Mouse (Mus musculus) cerebellum, postnatal 25 days (tissue): ENCODE measurements around the gene S100a5.

ENCODE experiments used
- DNase-seq, 2 experiments: peaks; one replicate each; pipeline ENCODE4 v3.0.0; 2021; ENCODE audit warnings: mixed read lengths in 2 of 2

The S100a5 gene

DNA sequence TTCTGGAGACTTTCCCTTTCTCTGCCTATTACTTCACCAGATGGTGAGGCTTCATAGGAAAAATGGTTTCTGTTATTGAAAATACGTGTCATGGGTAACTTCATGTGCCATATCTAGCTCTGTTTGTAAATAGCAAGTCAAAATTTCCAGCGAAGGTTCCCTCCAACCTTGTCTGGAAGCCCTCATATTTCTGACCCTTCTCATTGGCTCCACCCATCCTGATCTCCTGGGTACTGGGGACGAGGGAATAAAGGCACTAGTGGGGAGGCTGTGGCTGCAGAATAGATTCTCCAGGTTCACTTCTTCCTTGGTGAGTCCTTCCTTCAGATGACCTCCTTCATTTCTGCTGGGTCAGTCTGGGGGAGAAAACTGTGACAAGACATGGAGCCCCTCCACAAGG, at the start of gene S100a5:
Gene S100a5 (plus strand): TSS at position 301 of the 400 bp plus-strand sequence.
- no peak for DNase-seq

DNA sequence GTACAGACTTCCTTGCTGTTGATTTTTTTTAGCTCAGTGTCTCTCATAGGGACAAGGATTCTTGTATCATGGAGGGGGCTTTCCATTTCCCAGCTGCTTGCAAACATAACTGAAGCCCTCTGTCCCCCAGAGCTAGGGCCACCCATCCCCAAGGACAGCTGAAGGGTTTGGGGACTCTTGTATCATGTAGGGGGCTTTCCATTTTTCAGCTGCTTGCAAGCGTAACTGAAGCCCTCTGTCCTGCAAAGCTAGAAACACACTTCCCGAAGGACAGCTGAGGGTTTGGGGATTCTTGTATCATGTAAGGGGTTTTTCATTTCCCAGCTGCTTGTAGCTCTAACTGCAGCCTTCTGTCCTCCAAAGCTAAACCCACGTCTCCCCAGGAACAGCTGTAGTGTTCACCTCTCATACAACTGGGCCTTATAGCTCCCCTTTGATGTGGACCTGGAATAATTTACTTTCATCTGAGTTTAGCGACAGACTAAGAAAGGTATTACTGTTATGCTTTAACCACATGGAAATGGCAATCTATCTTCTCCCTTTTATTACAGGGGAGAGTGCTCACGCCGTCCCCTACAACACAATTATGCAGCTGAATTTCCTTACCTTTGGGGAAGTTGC, 48.2 kb upstream of the S100a5 start, which contains the start of gene S100a3:
Gene S100a3 (plus strand): TSS at position 571 of the 621 bp plus-strand sequence.
- DNase-seq, result no peak

DNA sequence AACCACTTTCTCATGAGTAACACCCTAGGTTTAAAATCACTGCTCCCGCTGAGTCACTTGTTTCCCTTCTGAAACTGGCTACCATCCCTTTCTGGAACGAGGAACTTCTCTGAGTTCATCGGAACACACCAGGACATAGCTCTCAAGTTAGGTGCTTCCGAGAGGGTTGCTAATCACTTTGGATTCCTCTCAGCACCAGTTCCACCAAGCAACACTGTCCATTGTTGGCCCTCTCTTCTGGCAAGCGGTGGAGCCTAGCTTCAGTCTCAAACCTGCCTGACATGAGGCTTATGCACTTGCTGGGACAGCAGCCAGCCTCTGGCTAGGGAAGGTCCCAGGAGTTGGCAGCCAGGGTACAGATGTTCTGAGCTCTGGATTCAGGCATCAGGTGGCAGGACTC, 33.6 kb upstream of the S100a5 start:
- no peak for DNase-seq

DNA sequence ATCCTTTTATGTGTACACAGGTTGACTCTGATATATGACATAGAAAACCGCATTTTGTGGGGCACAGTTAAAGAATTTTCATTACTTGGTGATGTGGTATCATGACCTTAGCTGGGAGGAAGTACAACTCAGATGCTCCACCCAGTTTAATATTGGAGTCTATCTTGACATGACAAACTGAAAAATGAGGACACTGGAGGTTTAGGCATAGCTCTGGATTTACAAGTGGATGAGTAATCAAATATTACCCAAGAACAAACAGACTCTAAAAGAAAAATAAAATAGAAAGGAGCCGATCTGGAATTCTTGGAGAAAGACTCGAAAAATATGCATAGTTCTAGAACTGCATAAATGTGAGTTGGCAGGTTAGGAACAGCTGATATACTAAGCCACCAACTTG, 33.0 kb upstream of the S100a5 start:
- DNase-seq, result no peak

DNA sequence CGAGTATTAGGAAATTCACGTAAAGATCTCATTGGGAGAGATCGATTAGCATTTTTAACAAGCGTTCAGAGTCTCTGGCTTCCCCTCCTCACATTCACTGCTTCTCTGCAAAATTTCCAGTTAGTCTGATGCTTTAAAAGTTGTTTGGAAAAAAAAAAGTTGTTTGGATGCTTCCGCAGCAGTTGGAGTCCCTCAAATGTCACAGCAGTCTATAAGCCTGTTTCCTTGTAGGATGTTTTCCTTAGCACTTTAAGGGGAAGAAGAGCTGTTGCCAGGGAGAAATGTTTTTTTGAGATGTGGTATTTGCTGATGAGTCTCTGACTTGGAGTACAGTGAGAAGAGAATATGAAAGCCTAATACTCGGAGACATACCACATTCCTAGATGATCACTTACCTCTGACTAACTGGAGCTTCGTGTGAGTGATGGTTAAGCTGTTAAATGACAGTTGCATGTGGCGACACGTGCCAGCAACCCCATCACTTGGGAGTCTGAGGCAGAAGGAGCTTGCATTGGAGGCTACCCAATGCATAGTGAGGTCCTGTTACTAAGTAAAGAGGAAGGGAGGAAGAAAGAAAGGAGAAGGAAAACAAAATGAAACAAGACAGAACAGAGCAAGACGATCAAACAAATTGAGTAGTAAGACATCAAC, 31.8 kb upstream of the S100a5 start:
- DNase-seq, result no peak

DNA sequence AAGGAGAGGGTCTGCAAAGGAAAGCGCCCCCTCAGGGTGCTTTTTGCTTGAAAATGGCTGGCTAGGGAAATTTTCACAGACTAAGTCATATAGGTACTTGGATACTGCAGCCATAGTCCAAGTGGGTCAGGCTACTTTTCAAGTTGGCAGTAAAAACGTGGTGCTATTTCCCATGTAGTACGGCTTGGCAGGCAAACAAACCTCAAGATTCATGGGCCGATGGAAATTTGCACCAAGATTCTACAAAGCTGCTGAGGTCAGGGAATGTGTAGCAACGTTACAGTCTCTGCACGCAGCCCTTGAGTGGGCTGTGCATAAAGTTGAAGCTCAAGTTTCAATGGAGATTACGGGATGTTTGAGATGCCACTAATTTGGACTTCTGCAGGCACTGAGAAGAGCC, 28.9 kb upstream of the S100a5 start:
- no peak for DNase-seq

DNA sequence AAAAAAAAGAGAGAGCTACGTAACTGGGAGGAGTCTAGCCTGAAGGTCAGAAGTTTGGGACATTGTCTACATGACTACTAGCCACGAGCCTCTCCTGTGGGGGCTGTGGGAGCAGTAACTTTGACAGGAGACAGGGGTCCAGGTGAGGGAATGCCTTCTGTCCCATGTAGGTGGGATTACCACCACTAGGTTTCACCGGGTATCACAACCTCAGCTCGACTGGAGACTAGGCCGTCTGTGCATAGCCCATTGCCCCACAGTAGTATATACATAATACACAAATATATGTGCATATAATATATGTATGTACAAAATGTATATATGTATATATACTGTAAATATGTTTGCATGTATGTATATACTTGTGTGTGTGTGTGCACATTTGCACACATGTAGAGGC, 27.2 kb upstream of the S100a5 start:
- no peak for DNase-seq

DNA sequence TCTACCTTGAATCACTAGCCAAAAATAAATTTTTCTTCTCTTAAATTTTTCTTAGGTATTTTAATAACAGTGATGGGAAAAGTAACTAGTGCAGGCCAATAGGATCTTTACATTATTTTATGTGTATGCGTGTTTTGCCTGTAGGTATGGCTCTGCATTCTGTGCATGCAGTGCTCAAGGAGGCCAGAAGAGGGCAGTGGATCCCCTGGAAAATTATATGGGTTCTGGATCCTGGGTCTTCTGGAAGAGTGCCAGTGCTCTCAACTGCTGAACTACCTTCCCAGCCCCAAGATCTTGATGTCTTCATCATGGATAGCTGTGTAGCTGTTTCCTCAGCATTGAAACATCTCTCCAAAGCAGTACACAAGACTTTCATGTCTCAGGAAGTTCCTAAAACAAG, 26.2 kb upstream of the S100a5 start:
- DNase-seq, result no peak

DNA sequence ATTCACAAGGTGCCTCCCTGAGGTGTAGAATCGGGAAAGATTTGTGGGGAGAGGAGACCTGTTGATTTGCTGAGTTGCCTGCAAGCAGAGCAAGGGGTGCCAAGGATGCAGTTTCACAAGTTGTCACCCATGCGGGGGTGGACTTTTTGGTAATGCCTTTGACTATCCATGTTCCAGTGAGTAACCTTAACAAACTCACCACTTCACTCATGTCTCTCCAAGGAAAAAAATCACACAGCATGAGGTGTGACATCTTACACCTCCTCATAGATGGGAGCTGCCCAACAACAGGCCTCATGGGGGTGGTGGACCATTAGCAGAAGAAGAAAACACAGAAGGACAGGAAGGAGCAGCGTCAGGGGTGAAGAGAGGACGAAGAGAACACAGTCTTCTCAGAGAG, 25.8 kb upstream of the S100a5 start:
- DNase-seq, result no peak

DNA sequence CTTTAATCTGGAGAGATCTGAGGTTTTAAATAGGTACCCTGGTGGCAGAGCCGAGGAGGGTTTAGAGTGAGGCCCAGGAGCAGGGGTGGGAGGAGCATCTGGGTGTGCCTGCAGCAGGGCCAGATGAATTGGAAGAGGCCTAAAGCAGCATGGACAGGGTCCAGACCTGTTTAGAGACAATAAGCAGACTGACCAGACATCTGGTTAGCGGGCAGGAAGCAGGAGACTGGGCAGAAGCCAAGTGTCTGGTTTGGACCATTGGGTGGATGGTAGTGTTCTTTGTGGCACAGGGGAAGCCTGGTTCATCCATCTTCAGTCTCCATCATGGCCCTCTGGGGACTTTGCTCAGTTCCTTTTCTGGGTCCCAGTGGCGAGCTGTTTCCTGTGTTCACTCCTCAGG, 24.4 kb upstream of the S100a5 start:
- no peak for DNase-seq

DNA sequence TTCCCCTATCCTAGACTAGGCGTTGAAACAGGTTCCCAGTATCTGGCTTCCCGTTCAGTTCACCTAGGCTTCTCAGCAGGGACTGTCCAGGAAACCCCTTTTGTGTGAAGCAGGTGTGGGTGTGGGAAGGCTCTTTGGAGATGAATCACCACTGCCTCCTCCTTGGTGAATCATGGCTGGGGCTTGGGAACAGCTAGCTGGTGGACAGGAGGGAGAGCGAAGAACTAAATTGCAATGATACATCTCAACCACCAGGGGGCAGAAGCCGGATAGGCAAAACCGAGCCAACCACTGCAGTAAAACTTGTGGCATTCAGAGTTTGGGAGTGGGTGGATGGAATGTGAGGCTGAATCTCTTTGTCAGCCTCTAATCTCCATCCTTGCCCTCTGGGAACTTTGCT, 22.7 kb upstream of the S100a5 start:
- DNase-seq, result peak; percentile 29 to 38

DNA sequence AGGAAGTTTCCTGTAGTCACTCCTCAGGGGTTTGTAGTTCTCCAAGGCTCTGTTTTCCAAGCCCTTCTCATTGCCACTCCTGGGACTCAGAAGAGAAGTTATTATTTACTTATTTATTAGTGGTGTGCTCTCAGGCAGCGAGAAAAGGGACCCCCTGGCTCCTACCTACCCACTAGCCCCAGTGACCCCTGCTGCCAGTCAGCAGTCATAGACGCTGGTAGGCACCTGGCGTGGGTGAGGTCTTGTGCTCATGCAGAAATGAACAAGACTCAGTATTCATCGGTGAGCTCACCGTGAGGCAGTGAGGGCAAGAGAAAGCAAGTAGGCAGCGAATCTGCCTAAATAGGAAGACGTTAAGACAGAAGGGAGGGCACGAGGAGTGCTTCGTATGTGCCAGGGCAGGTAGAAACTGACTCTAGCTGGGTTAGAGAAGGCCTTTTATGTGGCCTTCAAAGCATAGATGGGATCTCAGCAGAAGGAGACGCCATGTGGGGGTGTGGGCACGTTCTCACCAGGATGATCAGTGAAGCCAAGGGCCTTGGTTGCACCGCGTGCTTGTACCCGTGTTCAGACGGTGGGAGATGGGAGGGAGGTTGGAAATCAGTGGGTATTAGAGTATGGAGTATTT, 22.2 kb upstream of the S100a5 start:
- no peak for DNase-seq

DNA sequence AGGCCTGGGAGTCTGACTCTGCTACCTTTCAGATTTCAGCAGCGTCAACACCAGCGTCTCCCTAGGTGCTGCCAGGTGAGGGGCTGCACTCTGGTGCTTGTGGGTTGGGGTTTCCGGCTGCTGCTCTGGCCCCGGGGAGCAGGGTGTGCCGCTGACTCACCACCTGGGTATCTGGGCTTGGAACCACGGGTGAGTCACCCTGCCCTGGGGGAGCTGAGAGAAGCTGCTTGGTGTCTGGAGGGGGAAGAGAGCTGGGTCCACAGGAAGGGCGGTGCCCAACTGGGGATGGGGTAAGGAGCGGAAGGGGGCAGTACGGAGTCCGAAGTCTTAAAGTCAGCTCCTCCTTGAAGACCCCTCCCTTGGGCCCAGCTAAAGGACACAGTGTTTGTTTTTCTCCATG, 21.4 kb upstream of the S100a5 start:
- no peak for DNase-seq

DNA sequence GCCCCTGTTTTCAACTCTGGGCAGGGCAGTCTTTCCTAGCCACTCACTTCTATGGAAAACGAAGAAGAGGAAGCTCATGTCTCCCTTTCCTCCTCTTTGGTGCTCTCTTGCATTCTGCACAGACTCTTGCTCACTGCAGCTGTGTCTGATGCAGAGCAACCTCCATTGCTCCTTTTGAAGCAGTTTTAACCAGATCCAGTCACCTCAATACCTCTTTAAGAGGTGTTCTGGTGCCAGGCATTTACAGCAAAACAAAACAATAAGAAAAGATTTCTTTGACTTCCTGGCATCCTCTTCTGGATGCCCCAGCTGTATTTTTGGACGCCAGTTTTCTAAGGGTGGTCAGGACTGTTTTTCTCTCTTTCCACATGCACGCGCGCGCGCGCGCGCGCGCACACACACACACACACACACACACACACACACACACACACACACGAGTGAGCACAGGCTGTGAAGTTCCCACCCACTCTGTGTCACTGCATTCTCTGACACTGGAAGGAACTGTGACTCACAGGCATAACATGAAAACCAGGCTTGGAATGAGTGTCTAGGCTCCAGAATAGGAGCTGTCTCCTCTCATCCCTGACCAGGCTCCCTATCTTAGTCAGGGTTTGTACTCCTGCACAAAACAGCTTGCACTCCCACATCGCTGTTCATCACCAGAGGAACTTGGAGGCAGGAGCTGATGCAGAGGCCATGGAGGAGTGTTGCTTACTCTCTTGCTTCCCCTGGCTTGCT, 20.8 kb upstream of the S100a5 start:
- DNase-seq, result no peak

DNA sequence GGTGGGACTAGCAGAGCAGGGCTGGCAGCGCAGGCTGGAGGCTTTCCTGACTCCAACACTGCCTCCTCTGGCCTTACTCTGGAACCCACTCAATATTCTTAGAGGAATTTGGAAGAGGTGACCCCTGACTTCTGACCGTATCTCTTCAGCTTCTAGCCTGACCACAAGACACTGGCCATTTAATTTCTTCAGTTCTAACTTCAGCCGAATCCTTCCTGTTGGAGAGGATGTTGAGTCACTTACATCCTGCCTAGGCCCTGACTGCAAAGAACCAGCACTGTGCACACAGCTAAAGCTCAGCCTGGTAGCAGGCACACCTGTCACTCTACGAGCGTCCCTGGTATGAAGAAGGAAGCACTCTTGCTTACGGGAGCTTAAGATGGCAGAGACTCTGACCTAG, 18.9 kb upstream of the S100a5 start:
- DNase-seq, result no peak

DNA sequence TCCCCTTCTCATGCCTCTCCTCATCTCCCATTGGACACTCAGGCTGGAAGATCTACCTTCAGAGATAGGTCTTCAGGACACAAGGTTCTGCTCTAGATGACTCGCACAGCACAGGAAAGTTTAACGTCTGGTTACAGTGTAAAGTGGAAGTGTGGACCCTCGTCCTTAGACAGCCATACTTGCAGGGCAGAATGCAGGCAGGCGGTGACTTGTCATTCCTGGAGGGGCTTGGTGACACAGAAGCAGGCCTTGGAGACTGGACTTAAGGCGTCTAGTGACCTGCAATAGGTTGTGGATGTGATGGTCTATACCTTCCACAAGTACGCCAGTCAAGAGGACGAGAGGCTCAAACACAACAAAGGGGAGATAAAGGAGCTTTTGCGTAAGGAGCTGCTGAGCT, 18.4 kb upstream of the S100a5 start, which contains the start of gene S100a2:
Gene S100a2 (plus strand): TSS at position 301 of the 400 bp plus-strand sequence.
- DNase-seq, result no peak

DNA sequence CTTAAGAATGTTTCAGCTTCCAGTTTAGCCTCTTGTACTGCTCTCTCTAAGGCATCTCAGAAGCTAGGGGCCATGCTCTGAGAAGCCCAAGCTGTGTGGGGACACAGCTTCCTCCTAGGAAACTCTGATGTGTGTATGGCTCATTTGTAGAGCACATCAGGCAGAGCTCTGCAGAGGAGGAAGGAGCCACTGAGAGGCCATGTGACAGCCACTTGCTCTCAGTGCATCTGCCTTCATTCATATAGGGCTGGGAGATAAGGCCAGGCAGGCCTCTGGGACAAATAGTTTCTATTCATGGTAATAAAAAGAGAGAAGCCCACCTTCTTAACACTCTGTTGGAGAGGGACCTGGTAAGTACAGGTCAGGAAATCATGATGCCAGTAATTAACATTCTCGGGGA, 13.9 kb upstream of the S100a5 start:
- no peak for DNase-seq

DNA sequence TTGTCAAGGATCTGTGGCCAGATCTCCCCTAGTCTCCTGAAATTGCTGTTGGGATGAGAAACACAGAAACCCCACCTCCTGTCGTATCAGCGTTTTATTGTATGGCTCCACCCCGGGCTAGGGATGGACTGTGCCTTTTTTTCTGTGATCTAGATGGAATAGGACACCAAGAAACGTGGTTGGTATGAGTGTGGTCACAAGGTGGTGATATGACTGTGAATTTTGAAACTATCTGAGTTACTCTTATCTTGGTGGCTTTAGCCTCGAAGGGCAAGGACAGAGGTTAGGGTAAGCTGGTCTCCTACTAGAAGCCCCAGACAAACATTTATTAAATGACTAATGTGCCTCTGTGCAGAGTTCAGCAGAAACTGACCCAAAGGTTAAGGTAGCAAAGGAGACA, 12.8 kb upstream of the S100a5 start:
- DNase-seq, result no peak

DNA sequence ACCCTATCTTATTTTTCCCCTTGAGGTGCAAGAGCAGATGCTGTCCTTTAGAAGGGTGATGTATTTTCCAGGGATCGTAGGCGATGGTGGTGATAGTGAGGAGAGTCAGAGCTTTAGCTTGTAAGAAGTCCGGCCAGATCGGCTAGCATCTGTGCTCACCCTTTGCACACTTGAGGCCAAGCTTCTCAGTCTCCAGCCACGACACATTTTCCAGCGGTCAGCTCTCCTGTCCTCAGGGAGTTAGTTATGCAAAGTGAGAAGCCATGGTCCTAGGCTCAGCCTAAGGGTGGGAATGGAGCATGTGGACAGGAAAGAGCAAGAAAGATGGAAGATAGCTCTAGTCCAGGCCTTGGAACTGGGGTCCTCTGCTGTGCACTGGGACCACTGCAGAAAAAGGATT, 11.5 kb upstream of the S100a5 start:
- no peak for DNase-seq

DNA sequence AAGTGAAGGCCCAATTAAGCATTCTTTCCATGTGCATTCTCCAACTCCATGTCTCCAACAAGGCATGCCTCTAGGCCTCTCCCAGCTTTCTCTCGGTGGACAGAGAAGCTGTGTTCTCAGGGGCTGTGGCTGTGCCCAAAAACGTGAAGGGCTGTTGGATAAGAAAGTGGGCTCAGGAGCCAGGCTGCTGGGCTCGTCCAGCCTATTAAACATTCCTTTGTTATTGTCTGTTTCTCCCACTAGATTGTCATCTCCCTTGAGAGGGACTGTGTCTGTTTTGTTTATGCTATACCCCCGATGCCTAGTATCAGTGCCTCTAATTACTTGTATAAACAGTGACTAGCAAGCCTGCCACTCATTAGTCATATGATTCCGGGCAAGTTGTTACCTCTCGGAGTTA, 10.6 kb upstream of the S100a5 start:
- DNase-seq, result no peak

DNA sequence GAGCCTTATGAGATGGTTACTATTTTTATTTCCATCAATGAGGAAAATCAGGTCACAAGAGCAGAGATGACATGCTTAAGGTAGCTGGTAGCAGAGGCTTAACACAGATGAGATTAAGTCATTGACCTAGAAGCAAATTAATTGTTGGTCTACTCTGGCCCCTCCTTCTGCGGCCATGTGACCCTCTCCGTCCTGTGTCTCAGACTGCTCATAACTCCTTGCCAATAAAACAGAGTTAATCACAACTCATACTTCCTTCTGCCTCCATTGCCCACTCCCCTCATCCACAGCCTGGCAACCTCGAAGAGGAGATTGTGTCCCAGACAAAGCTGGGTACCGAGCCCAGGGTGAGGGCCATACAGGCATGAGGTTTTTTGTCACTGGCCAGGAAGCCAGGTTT, 10.1 kb upstream of the S100a5 start:
- DNase-seq, result no peak

DNA sequence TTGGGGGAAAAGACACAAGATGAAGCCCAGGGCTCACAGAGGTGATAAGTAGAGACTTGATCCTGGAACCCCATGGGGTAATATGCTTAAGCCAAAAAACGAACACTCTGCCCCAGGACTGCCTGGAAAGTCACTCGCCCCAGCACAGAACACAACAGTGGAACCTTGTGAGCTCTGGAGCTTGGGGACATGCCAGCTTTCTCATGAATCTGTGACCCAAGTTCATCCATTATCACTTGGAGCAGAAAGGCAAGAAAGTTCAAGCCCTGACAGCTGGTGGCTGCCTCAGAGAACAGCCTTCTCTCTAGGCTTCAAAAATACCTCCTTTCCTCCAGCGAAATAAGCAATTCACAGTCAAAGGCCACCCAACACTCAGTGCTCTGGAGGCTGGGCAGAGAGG, 8.9 kb upstream of the S100a5 start:
- DNase-seq, result no peak

DNA sequence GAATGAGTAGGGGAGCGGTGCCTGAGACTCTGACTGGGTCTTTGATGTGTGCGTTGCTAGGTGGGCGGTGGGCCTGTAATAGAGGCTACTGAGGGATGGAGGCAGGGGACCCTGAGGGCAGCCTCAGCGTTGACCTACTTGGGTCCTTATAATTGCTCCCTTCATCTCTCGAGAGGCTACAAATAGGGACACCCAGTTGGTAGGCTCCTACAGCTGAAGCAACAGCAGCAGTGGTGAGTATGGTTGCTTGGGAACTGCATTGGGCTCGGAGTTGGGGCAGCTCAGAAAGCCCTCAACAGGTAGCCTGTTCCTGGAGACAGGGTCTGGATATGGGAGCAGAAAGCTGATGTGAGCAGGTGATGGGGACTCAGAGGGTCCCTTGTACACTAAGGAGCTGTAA, 8.3 kb upstream of the S100a5 start:
- DNase-seq, result no peak
